Mouse (Mus musculus) T-helper 2 cell (primary cell): ENCODE data around the gene Gm49342.
"Not testable (repeated sequence)": the region's sequence is repeated elsewhere in the genome, so short reads cannot be mapped to it uniquely, and the experiment has no call there.

Source experiments
- in situ Hi-C: fragments of 300-600 bp; cut with MboI, MseI; formaldehyde crosslinking; loops from one replicate; pipeline ENCODE4 v1.15.1; 2025; ENCODE audit warnings: high pct_unique_total_duplicates

Gene Gm49342

GRCm38 (mm10) chr14:50976674-50977073 lies 32.4 kb downstream of the Gm49342 start:
- in situ Hi-C loops: no loop called here

GRCm38 (mm10) chr14:50978451-50978850 lies 34.1 kb downstream of the Gm49342 start:
- in situ Hi-C loops: not testable (repeated sequence)

- in situ Hi-C loops: no loop called here
Observed at GRCm38 (mm10) chr14:50979631-50980030, 35.3 kb downstream of the Gm49342 start.

- in situ Hi-C loops: no loop called here
Observed at GRCm38 (mm10) chr14:50981207-50981606, 36.9 kb downstream of the Gm49342 start.

GRCm38 (mm10) chr14:50981837-50982236 lies 37.5 kb downstream of the Gm49342 start:
- in situ Hi-C loops: no loop called here

GRCm38 (mm10) chr14:50987668-50988067 lies 43.4 kb downstream of the Gm49342 start:
- in situ Hi-C loops: no loop called here

GRCm38 (mm10) chr14:50991037-50991436 lies 46.7 kb downstream of the Gm49342 start:
- in situ Hi-C loops: loop anchor here (10.0 kb wide), 1 partner anchor 1556 kb away; no protein-coding TSS in a partner anchor

GRCm38 (mm10) chr14:50997088-50997487 lies 52.8 kb downstream of the Gm49342 start:
- in situ Hi-C loops: loop anchor here (10.0 kb wide), 1 partner anchor 1562 kb away; no protein-coding TSS in a partner anchor

GRCm38 (mm10) chr14:50997999-50998666 lies 53.8 kb downstream of the Gm49342 start:
- in situ Hi-C loops: loop anchor here (10.0 kb wide), 1 partner anchor 1563 kb away; no protein-coding TSS in a partner anchor

- in situ Hi-C loops: loop anchor here (25.0 kb wide), 1 partner anchor 470 kb away; no protein-coding TSS in a partner anchor
Observed at GRCm38 (mm10) chr14:51007152-51007801, 63.0 kb downstream of the Gm49342 start, which contains the start of gene Rnase10. Gene Rnase10 (plus strand): TSS chr14:51007751.

GRCm38 (mm10) chr14:51007914-51008713 lies 63.8 kb downstream of the Gm49342 start:
- in situ Hi-C loops: loop anchor here (25.0 kb wide), 1 partner anchor 471 kb away; no protein-coding TSS in a partner anchor

GRCm38 (mm10) chr14:51008781-51009180 lies 64.5 kb downstream of the Gm49342 start:
- in situ Hi-C loops: loop anchor here (25.0 kb wide), 1 partner anchor 471 kb away; no protein-coding TSS in a partner anchor

- in situ Hi-C loops: loop anchor here (25.0 kb wide), 1 partner anchor 472 kb away; no protein-coding TSS in a partner anchor
Observed at GRCm38 (mm10) chr14:51009572-51009971, 65.3 kb downstream of the Gm49342 start.
